27 mouse cellular contexts compared by ENCODE assay signal in the genomic region with DNA sequence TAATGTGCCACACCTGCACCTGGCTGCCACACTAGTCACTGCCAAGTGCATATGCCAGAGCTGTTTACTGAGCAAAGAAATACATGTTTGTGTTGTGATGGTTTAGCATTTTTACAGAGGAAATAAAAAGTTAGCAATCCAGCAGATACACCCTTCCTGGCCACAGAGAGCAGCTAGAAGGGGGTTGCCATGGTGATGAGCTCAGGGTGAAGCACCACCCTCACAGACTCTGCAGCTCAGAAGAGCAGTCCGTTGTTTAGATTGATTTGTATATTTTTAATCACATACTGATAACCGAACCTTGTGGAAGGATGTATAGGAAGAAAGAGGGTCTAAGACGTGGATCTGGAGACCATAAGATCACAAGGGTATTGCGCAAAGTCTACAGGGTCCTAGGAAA. TPM values are rescaled to one million over a fixed set of nuclear protein-coding genes. Genes with fewer than 3 reads are reported as not detected.
DNase-seq lines count a peak whose midpoint lies in the region; ATAC-seq and TF ChIP-seq lines count a peak whose summit lies in the region.
"Had no signal": no experiment of that assay in that cellular context is flagged by ENCODE, and none has a peak within 500 bp of the region (broad histone marks: within the 10 kb centered on the region; RNA-seq: fewer than 3 reads in every experiment).

No protein-coding gene starts in this region.

- H3K4me1 ChIP-seq in neural tube, embryonic 15.5 days: no peaks in the 10 kb centered on the region
- no peaks in the 10 kb centered on the region for H3K4me1 ChIP-seq in liver, embryonic 12.5 days
- H3K4me1 ChIP-seq: midbrain, embryonic 12.5 days had no signal

- H3K27me3 ChIP-seq in neural tube, embryonic 15.5 days (replicated peaks): no peaks in the 10 kb centered on the region
- H3K27me3 ChIP-seq in liver, embryonic 12.5 days (replicated peaks): no peaks in the 10 kb centered on the region
- H3K27me3 ChIP-seq: midbrain, embryonic 12.5 days had no signal

- no peak for TF ChIP-seq CTCF in layer of hippocampus, adult 2 months (conservative IDR thresholded peaks at IDR 0.05)

- DNase-seq in layer of hippocampus, adult 2 months (ENCODE audit: low spot score in 2 of 2): peak; percentile 13 to 14
- DNase-seq in layer of hippocampus, adult 9-10 months (ENCODE audit: low spot score): no peak
- DNase-seq in neural tube, embryonic 10.5 days (ENCODE audit: extremely low spot score, low spot score): no peak
- DNase-seq in telencephalon, adult 2 months (ENCODE audit: low read depth, low spot score): peak; percentile 13
- DNase-seq: cerebellum, adult 9-11 months; heart, postnatal 36 days; kidney, adult 18-20 months; lung, adult 2 months; lung, postnatal 36 days; retina, postnatal 1 day had no signal

- 81% methylated on average over 4 of the region's 4 CpGs for WGBS in neural tube, embryonic 15.5 days
- WGBS in liver, embryonic 12.5 days (ENCODE audit: insufficient replicate concordance): 84% methylated on average over 4 of the region's 4 CpGs

- no peak overlapping the region for H3K4me2 ChIP-seq in neural tube, embryonic 15.5 days
- H3K4me2 ChIP-seq in liver, embryonic 12.5 days: no peak overlapping the region
- H3K4me2 ChIP-seq: liver, embryonic 11.5 days; midbrain, embryonic 12.5 days had no signal

- H3K9ac ChIP-seq in neural tube, embryonic 15.5 days (replicated peaks): no peak overlapping the region
- H3K9ac ChIP-seq in liver, embryonic 12.5 days: no peak overlapping the region
- H3K9ac ChIP-seq: midbrain, embryonic 12.5 days had no signal

- 0 out of 2 replicates have a peak overlapping the region, but pooled peaks have one; percentile 36 for H3K27ac ChIP-seq in layer of hippocampus, adult 2 months
- no peak overlapping the region for H3K27ac ChIP-seq in neural tube, embryonic 15.5 days (replicated peaks)
- H3K27ac ChIP-seq in liver, embryonic 12.5 days: no peak overlapping the region
- H3K27ac ChIP-seq: kidney, postnatal 0 days; left cerebral cortex, adult 2 months; midbrain, embryonic 12.5 days; stomach, postnatal 0 days had no signal

- 0 out of 2 replicates have a peak, but pooled peaks have one; percentile 35 for ATAC-seq in neural tube, embryonic 15.5 days (ENCODE audit: low FRiP score)
- peak; percentile 85 for ATAC-seq in activated CD4-positive, CD25-positive, alpha-beta regulatory T cell, adult 4 months
- ATAC-seq in liver, embryonic 12.5 days: no peak

- peak overlapping the region; percentile 19; the same call in 1 of the 2 replicates for H3K4me3 ChIP-seq in layer of hippocampus, adult 2 months
- no peak overlapping the region for H3K4me3 ChIP-seq in neural tube, embryonic 15.5 days (replicated peaks)
- H3K4me3 ChIP-seq in liver, embryonic 12.5 days: no peak overlapping the region
- H3K4me3 ChIP-seq: erythroblast, embryonic 14.5 days; left cerebral cortex, adult 2 months; midbrain, embryonic 12.5 days had no signal

- no peaks in the 10 kb centered on the region for H3K36me3 ChIP-seq in neural tube, embryonic 15.5 days
- peaks cover 95% of the 10 kb centered on the region for H3K36me3 ChIP-seq in liver, embryonic 12.5 days

- H3K9me3 ChIP-seq in neural tube, embryonic 15.5 days (replicated peaks): no peaks in the 10 kb centered on the region
- no peaks in the 10 kb centered on the region for H3K9me3 ChIP-seq in liver, embryonic 12.5 days (replicated peaks)
- H3K9me3 ChIP-seq: midbrain, embryonic 12.5 days had no signal

RNA-seq across cellular contexts. Expression of a gene that starts 20.4 kb away (rescaled TPM):
- not detected for total RNA-seq in layer of hippocampus, adult 2 months (2021)
- not detected in 2 replicates for polyA plus RNA-seq in neural tube, embryonic 15.5 days (2015; fragmentation: Nextera tagmentation; extraction: Ambion mirVana)
- polyA plus RNA-seq in activated CD4-positive, CD25-positive, alpha-beta regulatory T cell, adult 4 months (2017; shearing (Covaris generic)): not detected
- polyA plus RNA-seq in liver, embryonic 12.5 days (2016; fragmentation: Nextera tagmentation; extraction: Ambion mirVana): 3.6 and 3.8 TPM in 2 replicates
- total RNA-seq: ES-E14; gastrocnemius, adult 8-10 months; granulocyte monocyte progenitor cell, adult 5-6 weeks; heart, postnatal 36 days; layer of hippocampus, adult 18-20 months; left cerebral cortex, adult 2 months had no signal
- polyA plus RNA-seq: cortical plate, adult 2 months; embryonic facial prominence, embryonic 11.5 days; erythroblast, embryonic 14.5 days; heart, embryonic 14.5 days; limb, embryonic 11.5 days; lung, adult 2 months; midbrain, embryonic 12.5 days had no signal

RNA-seq across cellular contexts. Expression of a gene that starts 26.6 kb away (rescaled TPM):
- under 1 TPM; 0.64 to 0.88 TPM for total RNA-seq in layer of hippocampus, adult 2 months (2021)
- polyA plus RNA-seq in neural tube, embryonic 15.5 days (2015; fragmentation: Nextera tagmentation; extraction: Ambion mirVana): 1.5 and 4.3 TPM in 2 replicates
- polyA plus RNA-seq in activated CD4-positive, CD25-positive, alpha-beta regulatory T cell, adult 4 months (2017; shearing (Covaris generic)): 1 to 10 TPM; 2.9 to 4.2 TPM
- polyA plus RNA-seq in liver, embryonic 12.5 days (2016; fragmentation: Nextera tagmentation; extraction: Ambion mirVana): 14.8 and 15.2 TPM in 2 replicates

RNA-seq across cellular contexts. Expression of a gene that starts 59.1 kb away (rescaled TPM):
- 10 to 100 TPM; 28.3 to 30.9 TPM for total RNA-seq in layer of hippocampus, adult 2 months (2021)
- polyA plus RNA-seq in neural tube, embryonic 15.5 days (2015; fragmentation: Nextera tagmentation; extraction: Ambion mirVana): 10.5 and 10.9 TPM in 2 replicates
- polyA plus RNA-seq in activated CD4-positive, CD25-positive, alpha-beta regulatory T cell, adult 4 months (2017; shearing (Covaris generic)): 1 to 10 TPM; 6.1 to 7.0 TPM
- 5.3 and 5.9 TPM in 2 replicates for polyA plus RNA-seq in liver, embryonic 12.5 days (2016; fragmentation: Nextera tagmentation; extraction: Ambion mirVana)

Comparison
In these comparisons a context has a peak if more than half of its experiments do, and no peak if none do; other contexts are left out.
1. DNase-seq: peak in layer of hippocampus, adult 2 months (2 of 2) and telencephalon, adult 2 months (single experiment); none in layer of hippocampus, adult 9-10 months (single experiment) and neural tube, embryonic 10.5 days (single experiment).